23 mouse cellular contexts compared by ENCODE assay signal in the genomic region with DNA sequence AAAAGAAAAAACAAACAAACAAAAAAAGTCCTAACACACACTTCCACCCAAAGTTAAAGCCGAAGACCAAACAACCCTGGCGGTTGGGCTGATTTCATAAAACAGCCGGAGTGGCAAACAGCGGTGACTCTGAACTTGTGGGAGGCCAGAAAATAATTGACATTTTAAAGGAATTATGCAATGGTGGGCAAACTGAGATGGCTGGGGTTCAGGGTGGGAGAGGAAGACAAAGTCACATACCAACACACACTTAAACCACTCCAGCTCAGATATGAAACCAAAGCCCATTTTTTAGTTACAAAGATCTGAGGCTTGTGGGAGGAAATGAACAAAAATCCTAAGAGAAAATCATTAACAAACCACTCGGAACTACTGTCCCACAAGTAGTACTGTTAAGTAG. TPM values are rescaled to one million over a fixed set of nuclear protein-coding genes. Genes with fewer than 3 reads are reported as not detected.
DNase-seq lines count a peak whose midpoint lies in the region; ATAC-seq and TF ChIP-seq lines count a peak whose summit lies in the region.
"Had no signal": no experiment of that assay in that cellular context is flagged by ENCODE, and none has a peak within 500 bp of the region (broad histone marks: within the 10 kb centered on the region; RNA-seq: fewer than 3 reads in every experiment).

No protein-coding gene starts in this region.

- no peaks in the 10 kb centered on the region for H3K9me3 ChIP-seq in lung, embryonic 14.5 days (ENCODE audit: low read depth, low read length)
- no peaks in the 10 kb centered on the region for H3K9me3 ChIP-seq in lung, embryonic 16.5 days (ENCODE audit: control insufficient read depth, low read length)
- H3K9me3 ChIP-seq: embryonic facial prominence, embryonic 10.5 days; embryonic facial prominence, embryonic 12.5 days; forebrain, embryonic 13.5 days; forebrain, embryonic 15.5 days; G1E had no signal

- TF ChIP-seq CTCF in heart, adult 2 months (IDR thresholded peaks at IDR 0.05) = no peak
- TF ChIP-seq CTCF in lung, embryonic 14.5 days (IDR thresholded peaks at IDR 0.05; ENCODE audit: low read depth) = no peak

- H3K4me1 ChIP-seq in heart, adult 2 months (ENCODE audit: control insufficient read depth, insufficient read depth, low read length) = no peaks in the 10 kb centered on the region
- peaks cover 11% of the 10 kb centered on the region; the same call in 1 of the 2 replicates for H3K4me1 ChIP-seq in lung, embryonic 14.5 days (ENCODE audit: insufficient read depth)
- peaks cover 19% of the 10 kb centered on the region for H3K4me1 ChIP-seq in lung, embryonic 16.5 days (replicated peaks; ENCODE audit: control insufficient read depth, insufficient read depth, low read length)
- H3K4me1 ChIP-seq: forebrain, embryonic 13.5 days; forebrain, embryonic 15.5 days had no signal

- intact Hi-C loops in heart, adult 2 months (cut with DNase I) = no loop called here

- no peak overlapping the region for H3K4me2 ChIP-seq in lung, embryonic 14.5 days
- H3K4me2 ChIP-seq in lung, embryonic 16.5 days (ENCODE audit: low read depth, low read length) = no peak overlapping the region
- H3K4me2 ChIP-seq: embryonic facial prominence, embryonic 12.5 days; forebrain, embryonic 13.5 days; forebrain, embryonic 15.5 days had no signal

- no peak overlapping the region for H3K9ac ChIP-seq in heart, adult 2 months (ENCODE audit: low read depth, low read length)
- no peak overlapping the region for H3K9ac ChIP-seq in lung, embryonic 14.5 days
- H3K9ac ChIP-seq in lung, embryonic 16.5 days (ENCODE audit: low read length) = no peak overlapping the region
- H3K9ac ChIP-seq: embryonic facial prominence, embryonic 12.5 days; forebrain, embryonic 13.5 days; forebrain, embryonic 15.5 days had no signal

- no peaks in the 10 kb centered on the region for H3K36me3 ChIP-seq in heart, adult 2 months (ENCODE audit: control insufficient read depth, insufficient read depth, low read length)
- H3K36me3 ChIP-seq in lung, embryonic 14.5 days (ENCODE audit: insufficient read depth) = no peaks in the 10 kb centered on the region
- H3K36me3 ChIP-seq in lung, embryonic 16.5 days (ENCODE audit: control insufficient read depth, insufficient read depth, low read length) = no peaks in the 10 kb centered on the region
- H3K36me3 ChIP-seq: embryonic facial prominence, embryonic 10.5 days; embryonic facial prominence, embryonic 12.5 days; forebrain, embryonic 15.5 days; G1E had no signal

- peak; percentile 66 for DNase-seq in heart, adult 11 months
- DNase-seq in heart, adult 2 months = no peak
- peak; percentile 59 for DNase-seq in lung, embryonic 14.5 days
- DNase-seq in lung, adult 18-20 months = no peak
- DNase-seq in lung, postnatal 36 days = no peak
- DNase-seq: adrenal gland, adult 8-10 months; adrenal gland, postnatal 36 days; B cell, adult 2 months; cerebellum, adult 11-12 months; cerebellum, adult 2 months; cerebellum, adult 9-10 months; cerebellum, postnatal 10 days; cerebellum, postnatal 25 days had no signal

- H3K79me2 ChIP-seq in heart, adult 2 months (replicated peaks; ENCODE audit: control insufficient read depth, insufficient read depth, low read length) = no peaks in the 10 kb centered on the region

- H3K4me3 ChIP-seq in heart, adult 2 months = no peak overlapping the region
- no peak overlapping the region for H3K4me3 ChIP-seq in lung, embryonic 14.5 days (ENCODE audit: low read depth, low read length)
- H3K4me3 ChIP-seq in lung, embryonic 16.5 days (ENCODE audit: low read length) = no peak overlapping the region
- H3K4me3 ChIP-seq: embryonic facial prominence, embryonic 10.5 days; embryonic facial prominence, embryonic 12.5 days; forebrain, embryonic 13.5 days; forebrain, embryonic 15.5 days had no signal

- ATAC-seq in lung, embryonic 14.5 days (ENCODE audit: insufficient read depth) = no peak
- ATAC-seq in lung, embryonic 16.5 days (ENCODE audit: low read depth) = peak; percentile 66
- ATAC-seq: activated CD4-positive, CD25-positive, alpha-beta regulatory T cell, adult 4 months; CD4-positive, CD25-positive, alpha-beta regulatory T cell, adult 4 months; forebrain, embryonic 13.5 days; forebrain, embryonic 15.5 days; Patski had no signal

- WGBS in heart, adult 2 months = 89% methylated on average over 5 of the region's 5 CpGs
- 43% methylated on average over 5 of the region's 5 CpGs for WGBS in lung, embryonic 14.5 days
- WGBS in lung, embryonic 16.5 days = 38% methylated on average over 5 of the region's 5 CpGs

- no peak for TF ChIP-seq POLR2A in heart, adult 2 months (IDR thresholded peaks at IDR 0.05; ENCODE audit: insufficient read depth, low read depth, low read length)

- no peak for TF ChIP-seq EP300 in heart, adult 2 months (IDR thresholded peaks at IDR 0.05; ENCODE audit: insufficient read depth, low read depth, low read length)

- no peaks in the 10 kb centered on the region for H3K27me3 ChIP-seq in heart, adult 2 months (ENCODE audit: control insufficient read depth, insufficient read depth, low read length)
- no peaks in the 10 kb centered on the region for H3K27me3 ChIP-seq in lung, embryonic 14.5 days (ENCODE audit: insufficient read depth, low read length)
- no peaks in the 10 kb centered on the region for H3K27me3 ChIP-seq in lung, embryonic 16.5 days (ENCODE audit: control insufficient read depth, insufficient read depth, low read depth, low read length)
- H3K27me3 ChIP-seq: CH12.LX; embryonic facial prominence, embryonic 12.5 days; forebrain, embryonic 13.5 days; forebrain, embryonic 15.5 days; Patski had no signal

- H3K27ac ChIP-seq in heart, adult 2 months = no peak overlapping the region
- peak overlapping the region; percentile 39 for H3K27ac ChIP-seq in lung, embryonic 14.5 days (ENCODE audit: low read depth)
- peak overlapping the region; percentile 63 for H3K27ac ChIP-seq in lung, embryonic 16.5 days (ENCODE audit: low read length)
- H3K27ac ChIP-seq: embryonic facial prominence, embryonic 10.5 days; embryonic facial prominence, embryonic 12.5 days; forebrain, embryonic 13.5 days; forebrain, embryonic 15.5 days had no signal

RNA-seq across cellular contexts. Expression of a gene that starts 17.6 kb away (rescaled TPM):
- 10 to 100 TPM; 26.4 to 31.6 TPM for total RNA-seq in heart, adult 2 months (2021)
- 22.9 and 29.1 TPM in 2 replicates for polyA plus RNA-seq in heart, adult 2 months (2012; rRNA removed)
- polyA plus RNA-seq in lung, embryonic 14.5 days (2014; fragmentation: Nextera tagmentation; extraction: Ambion mirVana) = 111 and 114 TPM in 2 replicates
- 104 and 116 TPM in 2 replicates for polyA plus RNA-seq in lung, embryonic 16.5 days (2015; fragmentation: Nextera tagmentation; extraction: Ambion mirVana)

Comparison
In these comparisons a context has a peak if more than half of its experiments do, and no peak if none do; other contexts are left out.
1. DNase-seq: peak in heart, adult 11 months (single experiment) and lung, embryonic 14.5 days (single experiment); none in heart, adult 2 months (0 of 2), lung, adult 18-20 months (0 of 2) and lung, postnatal 36 days (single experiment).